Mouse (Mus musculus) cerebellum, adult 8-10 months (tissue): Measurements from ENCODE around the gene Kbtbd4.

Source experiments
- DNase-seq: peaks from one replicate; pipeline ENCODE4 v3.0.0; 2022

Gene Kbtbd4

GRCm38 (mm10) chr2:90960012-90960411 lies 55.5 kb downstream of the Kbtbd4 start:
- no peak for DNase-seq
